Mouse (Mus musculus): ENCODE results near the gene Sorl1. TPM values are rescaled to one million over a fixed set of nuclear protein-coding genes. Genes with fewer than 3 reads are reported as not detected.

Gene Sorl1
- 15.5 and 16.7 TPM in 2 replicates for polyA plus RNA-seq (2014; fragmentation: Nextera tagmentation; extraction: Ambion mirVana)

- peak; percentile 88 for ATAC-seq (ENCODE audit: insufficient number of reproducible peaks, insufficient read depth, low FRiP score, low read depth)
- Histone ChIP-seq H3K9me3 (ENCODE audit: control insufficient read depth, low read depth, low read length) (no peaks in the 10 kb centered on the region), H3K4me2 (replicated peaks; ENCODE audit: low read depth, low read length) (peak within 1 kb of the TSS; percentile 97), H3K4me3 (ENCODE audit: low read depth, low read length) (peak within 1 kb of the TSS; percentile 78), H3K9ac (replicated peaks; ENCODE audit: low read depth, low read length) (peak within 1 kb of the TSS; percentile 67), H3K36me3 (ENCODE audit: control insufficient read depth, insufficient read depth, low read length) (no peaks in the 10 kb centered on the region), H3K27ac (ENCODE audit: low read length) (peak within 1 kb of the TSS; percentile 71), H3K4me1 (ENCODE audit: control insufficient read depth, insufficient read depth, low read length) (0 out of 2 replicates have a peak, but pooled peaks cover 13% of the 10 kb centered on the region), H3K27me3 (ENCODE audit: control insufficient read depth, insufficient read depth, low read length) (no peaks in the 10 kb centered on the region)
- under 1% methylated on average over 69 of the region's 94 CpGs for WGBS
Measured at GRCm38 (mm10) chr9:42123713-42124576, at the start of gene Sorl1. Gene Sorl1, minus strand, starts transcription at chr9:42124297.

- no peaks in the 10 kb centered on the region for H3K36me3 ChIP-seq (ENCODE audit: control insufficient read depth, insufficient read depth, low read length)
- H3K9me3 ChIP-seq (ENCODE audit: control insufficient read depth, low read depth, low read length) = no peaks in the 10 kb centered on the region
- H3K9ac ChIP-seq (replicated peaks; ENCODE audit: low read depth, low read length) = no peak overlapping the region
- ATAC-seq (ENCODE audit: insufficient number of reproducible peaks, insufficient read depth, low FRiP score, low read depth) = no peak
- no peaks in the 10 kb centered on the region for H3K27me3 ChIP-seq (ENCODE audit: control insufficient read depth, insufficient read depth, low read length)
- H3K4me1 ChIP-seq (ENCODE audit: control insufficient read depth, insufficient read depth, low read length) = no peaks in the 10 kb centered on the region
- H3K27ac ChIP-seq (ENCODE audit: low read length) = no peak overlapping the region
- no peak overlapping the region for H3K4me3 ChIP-seq (ENCODE audit: low read depth, low read length)
- 62% methylated on average over 3 of the region's 3 CpGs for WGBS
- H3K4me2 ChIP-seq (replicated peaks; ENCODE audit: low read depth, low read length) = no peak overlapping the region
Measured at GRCm38 (mm10) chr9:42173781-42174180, 49.7 kb upstream of the Sorl1 start.

GRCm38 (mm10) chr9:42169491-42169890 lies 45.4 kb upstream of the Sorl1 start:
- no peak for ATAC-seq (ENCODE audit: insufficient number of reproducible peaks, insufficient read depth, low FRiP score, low read depth)
- no peak overlapping the region for H3K9ac ChIP-seq (replicated peaks; ENCODE audit: low read depth, low read length)
- 88% methylated on average over 8 of the region's 8 CpGs for WGBS

GRCm38 (mm10) chr9:42169025-42169424 lies 44.9 kb upstream of the Sorl1 start:
- H3K9me3 ChIP-seq (ENCODE audit: control insufficient read depth, low read depth, low read length) = no peaks in the 10 kb centered on the region
- no peak overlapping the region for H3K4me2 ChIP-seq (replicated peaks; ENCODE audit: low read depth, low read length)
- H3K4me3 ChIP-seq (ENCODE audit: low read depth, low read length) = no peak overlapping the region
- H3K4me1 ChIP-seq (ENCODE audit: control insufficient read depth, insufficient read depth, low read length) = no peaks in the 10 kb centered on the region
- H3K27ac ChIP-seq (ENCODE audit: low read length) = no peak overlapping the region
- H3K9ac ChIP-seq (replicated peaks; ENCODE audit: low read depth, low read length) = no peak overlapping the region
- no peak for ATAC-seq (ENCODE audit: insufficient number of reproducible peaks, insufficient read depth, low FRiP score, low read depth)
- no peaks in the 10 kb centered on the region for H3K27me3 ChIP-seq (ENCODE audit: control insufficient read depth, insufficient read depth, low read length)
- 83% methylated on average over 7 of the region's 7 CpGs for WGBS
- no peaks in the 10 kb centered on the region for H3K36me3 ChIP-seq (ENCODE audit: control insufficient read depth, insufficient read depth, low read length)

More at GRCm38 (mm10) chr9:42169491-42169890, 45.4 kb upstream of the Sorl1 start:
- H3K4me3 ChIP-seq (ENCODE audit: low read depth, low read length) = no peak overlapping the region
- H3K27ac ChIP-seq (ENCODE audit: low read length) = no peak overlapping the region
- no peaks in the 10 kb centered on the region for H3K4me1 ChIP-seq (ENCODE audit: control insufficient read depth, insufficient read depth, low read length)
- no peaks in the 10 kb centered on the region for H3K36me3 ChIP-seq (ENCODE audit: control insufficient read depth, insufficient read depth, low read length)
- H3K27me3 ChIP-seq (ENCODE audit: control insufficient read depth, insufficient read depth, low read length) = no peaks in the 10 kb centered on the region
- no peak overlapping the region for H3K4me2 ChIP-seq (replicated peaks; ENCODE audit: low read depth, low read length)
- no peaks in the 10 kb centered on the region for H3K9me3 ChIP-seq (ENCODE audit: control insufficient read depth, low read depth, low read length)

- H3K27me3 ChIP-seq (ENCODE audit: control insufficient read depth, insufficient read depth, low read length) = no peaks in the 10 kb centered on the region
- no peak overlapping the region for H3K4me3 ChIP-seq (ENCODE audit: low read depth, low read length)
- no peaks in the 10 kb centered on the region for H3K9me3 ChIP-seq (ENCODE audit: control insufficient read depth, low read depth, low read length)
- ATAC-seq (ENCODE audit: insufficient number of reproducible peaks, insufficient read depth, low FRiP score, low read depth) = no peak
- 72% methylated on average over 2 of the region's 2 CpGs for WGBS
- H3K9ac ChIP-seq (replicated peaks; ENCODE audit: low read depth, low read length) = no peak overlapping the region
- H3K4me1 ChIP-seq (ENCODE audit: control insufficient read depth, insufficient read depth, low read length) = no peaks in the 10 kb centered on the region
- no peaks in the 10 kb centered on the region for H3K36me3 ChIP-seq (ENCODE audit: control insufficient read depth, insufficient read depth, low read length)
- H3K27ac ChIP-seq (ENCODE audit: low read length) = no peak overlapping the region
- no peak overlapping the region for H3K4me2 ChIP-seq (replicated peaks; ENCODE audit: low read depth, low read length)
Measured at GRCm38 (mm10) chr9:42164930-42165329, 40.8 kb upstream of the Sorl1 start.

GRCm38 (mm10) chr9:42163011-42163410 lies 38.9 kb upstream of the Sorl1 start:
- Histone ChIP-seq H3K4me3 (ENCODE audit: low read depth, low read length) (no peak overlapping the region), H3K27me3 (ENCODE audit: control insufficient read depth, insufficient read depth, low read length) (no peaks in the 10 kb centered on the region), H3K9me3 (ENCODE audit: control insufficient read depth, low read depth, low read length) (no peaks in the 10 kb centered on the region), H3K27ac (ENCODE audit: low read length) (no peak overlapping the region), H3K36me3 (ENCODE audit: control insufficient read depth, insufficient read depth, low read length) (no peaks in the 10 kb centered on the region), H3K4me2 (replicated peaks; ENCODE audit: low read depth, low read length) (no peak overlapping the region), H3K9ac (replicated peaks; ENCODE audit: low read depth, low read length) (no peak overlapping the region), H3K4me1 (ENCODE audit: control insufficient read depth, insufficient read depth, low read length) (no peaks in the 10 kb centered on the region)
- ATAC-seq (ENCODE audit: insufficient number of reproducible peaks, insufficient read depth, low FRiP score, low read depth) = no peak
- 85% methylated on average over 4 of the region's 4 CpGs for WGBS

GRCm38 (mm10) chr9:42159376-42159775 lies 35.3 kb upstream of the Sorl1 start:
- ATAC-seq (ENCODE audit: insufficient number of reproducible peaks, insufficient read depth, low FRiP score, low read depth) = no peak
- 63% methylated on average over 5 of the region's 5 CpGs for WGBS

GRCm38 (mm10) chr9:42158652-42159051 lies 34.6 kb upstream of the Sorl1 start:
- Histone ChIP-seq H3K4me2 (replicated peaks; ENCODE audit: low read depth, low read length) (no peak overlapping the region), H3K27ac (ENCODE audit: low read length) (no peak overlapping the region), H3K4me1 (ENCODE audit: control insufficient read depth, insufficient read depth, low read length) (no peaks in the 10 kb centered on the region), H3K27me3 (ENCODE audit: control insufficient read depth, insufficient read depth, low read length) (no peaks in the 10 kb centered on the region), H3K9me3 (ENCODE audit: control insufficient read depth, low read depth, low read length) (no peaks in the 10 kb centered on the region), H3K36me3 (ENCODE audit: control insufficient read depth, insufficient read depth, low read length) (no peaks in the 10 kb centered on the region), H3K4me3 (ENCODE audit: low read depth, low read length) (no peak overlapping the region), H3K9ac (replicated peaks; ENCODE audit: low read depth, low read length) (no peak overlapping the region)
- WGBS = 50% methylated on average over 5 of the region's 5 CpGs
- ATAC-seq (ENCODE audit: insufficient number of reproducible peaks, insufficient read depth, low FRiP score, low read depth) = no peak

More at GRCm38 (mm10) chr9:42159376-42159775, 35.3 kb upstream of the Sorl1 start:
- Histone ChIP-seq H3K4me1 (ENCODE audit: control insufficient read depth, insufficient read depth, low read length) (no peaks in the 10 kb centered on the region), H3K9ac (replicated peaks; ENCODE audit: low read depth, low read length) (no peak overlapping the region), H3K4me3 (ENCODE audit: low read depth, low read length) (no peak overlapping the region), H3K36me3 (ENCODE audit: control insufficient read depth, insufficient read depth, low read length) (no peaks in the 10 kb centered on the region), H3K4me2 (replicated peaks; ENCODE audit: low read depth, low read length) (no peak overlapping the region), H3K27me3 (ENCODE audit: control insufficient read depth, insufficient read depth, low read length) (no peaks in the 10 kb centered on the region), H3K27ac (ENCODE audit: low read length) (no peak overlapping the region), H3K9me3 (ENCODE audit: control insufficient read depth, low read depth, low read length) (no peaks in the 10 kb centered on the region)

Measured in stomach, embryonic 14.5 days (tissue).